ENCODE assay signal across 14 mouse cellular contexts in the genomic region with DNA sequence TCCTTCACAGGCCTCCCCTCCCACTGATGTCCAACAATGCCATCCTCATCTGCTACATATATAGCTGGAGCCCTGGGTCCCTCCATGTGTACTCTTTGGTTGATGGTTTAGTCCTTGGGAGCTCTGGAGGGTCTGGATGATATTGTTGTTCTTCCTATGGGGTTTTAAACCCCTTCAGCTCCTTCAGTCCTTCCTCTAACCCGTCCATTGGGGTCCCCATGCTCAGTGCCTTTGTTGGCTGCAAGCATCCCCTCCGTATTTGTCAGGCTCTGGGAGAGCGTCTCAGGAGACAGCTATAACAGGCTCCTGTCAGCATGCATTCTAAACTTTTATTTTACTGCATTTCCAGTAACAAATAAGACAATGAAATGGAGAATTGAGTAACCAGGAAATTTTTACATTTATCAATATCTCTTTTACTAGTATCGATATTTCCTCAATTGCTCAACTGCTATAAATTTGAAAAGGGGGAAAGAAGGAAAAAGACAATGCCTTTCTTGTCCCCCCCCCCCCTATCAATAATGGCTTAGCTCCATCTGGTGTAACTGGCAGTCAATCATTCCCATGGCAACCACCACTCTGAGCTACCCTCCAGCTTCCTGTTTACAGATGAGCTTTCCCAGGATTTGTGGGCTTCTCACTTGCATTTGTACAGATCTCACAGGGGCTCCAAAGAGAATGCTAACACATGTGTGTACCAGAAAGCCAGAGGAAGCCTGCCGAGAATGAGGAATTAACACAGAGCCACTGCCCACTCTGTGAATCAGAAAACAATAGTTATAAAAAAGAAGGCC.
DNase-seq lines count a peak whose midpoint lies in the region; ATAC-seq lines count a peak whose summit lies in the region.
"Had no signal": no experiment of that assay in that cellular context is flagged by ENCODE, and none has a peak within 500 bp of the region (broad histone marks: within the 10 kb centered on the region; RNA-seq: fewer than 3 reads in every experiment).

No protein-coding gene starts in this region.

- no peaks in the 10 kb centered on the region for H3K27me3 ChIP-seq in hindbrain, embryonic 12.5 days
- no peaks in the 10 kb centered on the region for H3K27me3 ChIP-seq in midbrain, embryonic 11.5 days (ENCODE audit: control insufficient read depth, insufficient read depth, low read length)
- H3K27me3 ChIP-seq: embryonic facial prominence, embryonic 12.5 days; heart, embryonic 15.5 days; limb, embryonic 15.5 days had no signal

- 26% methylated on average over 5 of the region's 5 CpGs for WGBS in hindbrain, embryonic 12.5 days
- 35% methylated on average over 5 of the region's 5 CpGs for WGBS in midbrain, embryonic 11.5 days

- DNase-seq in heart, adult 11 months = peak; percentile 67
- no peak for DNase-seq in heart, adult 9 months (ENCODE audit: low spot score in 2 of 2)
- DNase-seq in midbrain, embryonic 11.5 days (ENCODE audit: low spot score, missing footprints) = peak; percentile 87
- peak; percentile 51 for DNase-seq in retina, embryonic 14.5 days (ENCODE audit: low spot score)
- DNase-seq in ovary, postnatal 36 days (ENCODE audit: low spot score) = no peak
- no peak for DNase-seq in urinary bladder, postnatal 36 days (ENCODE audit: low spot score in 2 of 2)
- DNase-seq in adrenal gland, adult 2 months = no peak
- DNase-seq: kidney, adult 18-20 months had no signal

- peak; percentile 93 for ATAC-seq in hindbrain, embryonic 12.5 days (ENCODE audit: low FRiP score)
- ATAC-seq in midbrain, embryonic 11.5 days (ENCODE audit: low FRiP score) = peak; percentile 95
- ATAC-seq: lung, postnatal 0 days had no signal

- H3K4me1 ChIP-seq in hindbrain, embryonic 12.5 days = peaks cover 8% of the 10 kb centered on the region
- H3K4me1 ChIP-seq in midbrain, embryonic 11.5 days (ENCODE audit: control insufficient read depth, insufficient read depth, low read length) = no peaks in the 10 kb centered on the region
- H3K4me1 ChIP-seq: embryonic facial prominence, embryonic 12.5 days; heart, embryonic 15.5 days; limb, embryonic 15.5 days had no signal

- H3K36me3 ChIP-seq in hindbrain, embryonic 12.5 days = no peaks in the 10 kb centered on the region
- H3K36me3 ChIP-seq in midbrain, embryonic 11.5 days (ENCODE audit: control insufficient read depth, insufficient read depth, low read length) = no peaks in the 10 kb centered on the region
- H3K36me3 ChIP-seq: embryonic facial prominence, embryonic 12.5 days; heart, embryonic 15.5 days; limb, embryonic 15.5 days had no signal

- no peak overlapping the region for H3K4me2 ChIP-seq in hindbrain, embryonic 12.5 days (replicated peaks)
- no peak overlapping the region for H3K4me2 ChIP-seq in midbrain, embryonic 11.5 days
- H3K4me2 ChIP-seq: embryonic facial prominence, embryonic 12.5 days; heart, embryonic 15.5 days; limb, embryonic 15.5 days had no signal

- H3K27ac ChIP-seq in hindbrain, embryonic 12.5 days = peak overlapping the region; percentile 72
- peak overlapping the region; percentile 67 for H3K27ac ChIP-seq in midbrain, embryonic 11.5 days (ENCODE audit: low read depth, low read length)
- H3K27ac ChIP-seq: embryonic facial prominence, embryonic 12.5 days; heart, embryonic 15.5 days; limb, embryonic 15.5 days; stomach, postnatal 0 days had no signal

- no peak overlapping the region for H3K4me3 ChIP-seq in hindbrain, embryonic 12.5 days
- H3K4me3 ChIP-seq in midbrain, embryonic 11.5 days (ENCODE audit: low read depth, low read length) = no peak overlapping the region
- H3K4me3 ChIP-seq: embryonic facial prominence, embryonic 12.5 days; heart, embryonic 15.5 days; limb, embryonic 15.5 days had no signal

- no peak overlapping the region for H3K9ac ChIP-seq in hindbrain, embryonic 12.5 days
- H3K9ac ChIP-seq in midbrain, embryonic 11.5 days (ENCODE audit: low read length) = no peak overlapping the region
- H3K9ac ChIP-seq: embryonic facial prominence, embryonic 12.5 days; heart, embryonic 15.5 days; limb, embryonic 15.5 days had no signal

- H3K9me3 ChIP-seq in hindbrain, embryonic 12.5 days (replicated peaks) = peaks cover 3% of the 10 kb centered on the region; the same call in 1 of the 2 replicates
- peaks cover 2% of the 10 kb centered on the region; the same call in 1 of the 2 replicates for H3K9me3 ChIP-seq in midbrain, embryonic 11.5 days (ENCODE audit: control insufficient read depth, low read length)
- H3K9me3 ChIP-seq: embryonic facial prominence, embryonic 12.5 days; heart, embryonic 15.5 days; limb, embryonic 15.5 days had no signal

Comparison
In these comparisons a context has a peak if more than half of its experiments do, and no peak if none do; other contexts are left out.
1. DNase-seq: peak in heart, adult 11 months (single experiment), midbrain, embryonic 11.5 days (single experiment) and retina, embryonic 14.5 days (single experiment); none in heart, adult 9 months (0 of 2), ovary, postnatal 36 days (single experiment), urinary bladder, postnatal 36 days (0 of 2) and adrenal gland, adult 2 months (single experiment).